Comparison of ENCODE assay signal across 9 mouse cellular contexts in genomic region chr9:61530263-61531045, GRCm38 (mm10).
DNase-seq lines count a peak whose midpoint lies in the region; ATAC-seq lines count a peak whose summit lies in the region.
"Had no signal": no experiment of that assay in that cellular context is flagged by ENCODE, and none has a peak within 500 bp of the region (broad histone marks: within the 10 kb centered on the region; RNA-seq: fewer than 3 reads in every experiment).

No protein-coding gene starts in this region.

- ATAC-seq in neural tube, embryonic 14.5 days (ENCODE audit: low read depth), result peak; percentile 76

- no peak overlapping the region for H3K9ac ChIP-seq in neural tube, embryonic 14.5 days (replicated peaks; ENCODE audit: low read depth, low read length)

- H3K4me3 ChIP-seq in neural tube, embryonic 14.5 days (ENCODE audit: low read depth, low read length), result no peak overlapping the region
- H3K4me3 ChIP-seq: erythroblast, embryonic 14.5 days had no signal

- no peaks in the 10 kb centered on the region for H3K36me3 ChIP-seq in neural tube, embryonic 14.5 days (ENCODE audit: control insufficient read depth, insufficient read depth, low read length)

- no peak overlapping the region for H3K4me2 ChIP-seq in neural tube, embryonic 14.5 days (ENCODE audit: low read depth, low read length)

- H3K27me3 ChIP-seq in neural tube, embryonic 14.5 days (ENCODE audit: control insufficient read depth, insufficient read depth, low read length), result no peaks in the 10 kb centered on the region

- WGBS in neural tube, embryonic 14.5 days, result 24% methylated on average over 4 of the region's 4 CpGs

- peak; percentile 45 for DNase-seq in right cerebral cortex, adult 18-20 months
- no peak for DNase-seq in right cerebral cortex, postnatal 25 days
- DNase-seq in frontal cortex, adult 2 months (ENCODE audit: extremely low spot score in 1 of 2, low spot score in 1 of 2), result peak; percentile 40
- peak; percentile 14 to 49 for DNase-seq in kidney, postnatal 4 days
- DNase-seq in lung, postnatal 14 days, result no peak
- DNase-seq in lung, postnatal 4 days, result no peak
- DNase-seq in lung, postnatal 25 days (ENCODE audit: low spot score), result no peak

- H3K4me1 ChIP-seq in neural tube, embryonic 14.5 days (ENCODE audit: control insufficient read depth, insufficient read depth, low read length), result peaks cover 6% of the 10 kb centered on the region; the same call in 1 of the 2 replicates

- no peaks in the 10 kb centered on the region for H3K9me3 ChIP-seq in neural tube, embryonic 14.5 days (ENCODE audit: control insufficient read depth, low read length)

- no peak overlapping the region for H3K27ac ChIP-seq in neural tube, embryonic 14.5 days (ENCODE audit: low read depth, low read length)

Comparison
In these comparisons a context has a peak if more than half of its experiments do, and no peak if none do; other contexts are left out.
1. DNase-seq: peak in right cerebral cortex, adult 18-20 months (single experiment), frontal cortex, adult 2 months (2 of 2) and kidney, postnatal 4 days (2 of 2); none in right cerebral cortex, postnatal 25 days (single experiment), lung, postnatal 14 days (single experiment), lung, postnatal 4 days (0 of 2) and lung, postnatal 25 days (single experiment).